Mouse (Mus musculus): ENCODE data around the gene 1810049J17Rik.

DNA sequence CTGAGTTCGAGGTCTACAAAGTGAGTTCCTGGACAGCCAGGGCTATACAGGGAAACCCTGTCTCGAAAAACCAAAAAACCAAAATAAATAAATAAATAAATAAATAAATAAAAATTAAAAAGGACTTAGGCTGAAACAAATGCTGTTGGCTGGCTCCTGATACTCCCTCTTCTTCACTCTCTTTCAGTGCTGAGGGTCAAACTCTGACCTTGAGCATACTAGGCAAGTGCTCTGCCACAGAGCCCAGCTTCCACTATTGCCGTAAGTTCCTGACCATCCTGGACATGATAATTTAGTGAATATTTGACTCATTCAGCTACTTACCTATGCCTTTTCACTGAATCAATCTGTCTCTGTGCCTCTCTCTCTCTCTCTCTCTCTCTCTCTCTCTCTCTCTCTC lies 8.7 kb upstream of the 1810049J17Rik start:
- no peak for TF ChIP-seq MAX (IDR thresholded peaks at IDR 0.05; ENCODE audit: low read depth)
- no peak for TF ChIP-seq POLR2A (IDR thresholded peaks at IDR 0.05; ENCODE audit: insufficient read length, low read depth)
- no peak for TF ChIP-seq TCF12 (IDR thresholded peaks at IDR 0.05; ENCODE audit: insufficient read depth, poor library complexity, severe bottlenecking)
- TF ChIP-seq TCF3 (IDR thresholded peaks at IDR 0.05; ENCODE audit: insufficient read length, low read depth) = no peak
- no peak for TF ChIP-seq MYOG (IDR thresholded peaks at IDR 0.05; ENCODE audit: control insufficient read depth in 1 of 3, insufficient read depth in 1 of 3, insufficient read length in 2 of 3, low read depth in 2 of 3)
- no peak for TF ChIP-seq MYOD1 (IDR thresholded peaks at IDR 0.05; ENCODE audit: control insufficient read depth in 1 of 3, insufficient read length in 2 of 3, low read depth in 2 of 3)
- TF ChIP-seq E2F4 (IDR thresholded peaks at IDR 0.05; ENCODE audit: insufficient read depth) = no peak
- no peak for TF ChIP-seq USF1 (IDR thresholded peaks at IDR 0.05; ENCODE audit: low read depth)
